Mouse (Mus musculus): Measurements from ENCODE around the gene Ntn4.

Ntn4 gene

GRCm38 (mm10) chr10:93641821-93642746 is 1.6 kb downstream of the Ntn4 start:
- peak; percentile 21 to 34 for DNase-seq (ENCODE audit: low spot score in 2 of 2)

DNA sequence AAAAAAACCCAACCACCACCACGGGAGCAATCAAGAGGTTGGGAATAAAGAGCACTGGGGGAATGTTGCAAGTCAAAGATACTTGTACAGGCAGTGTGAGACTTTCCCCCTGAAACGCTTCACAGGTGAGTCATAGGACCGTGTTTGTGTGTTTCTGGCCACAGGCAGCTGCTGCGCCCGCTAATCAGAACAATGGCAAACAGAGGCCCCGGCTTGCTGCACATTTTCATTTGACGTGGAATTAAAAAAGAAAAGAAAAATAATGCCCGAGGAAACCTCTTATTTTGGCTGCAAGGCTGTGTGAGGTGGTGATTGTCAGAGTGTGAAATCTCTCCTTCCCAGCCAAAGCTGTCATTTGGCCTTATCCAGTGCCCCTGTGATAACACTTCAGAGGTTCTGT is 2.4 kb downstream of the Ntn4 start:
- DNase-seq (ENCODE audit: low spot score in 2 of 2), result no peak

DNA sequence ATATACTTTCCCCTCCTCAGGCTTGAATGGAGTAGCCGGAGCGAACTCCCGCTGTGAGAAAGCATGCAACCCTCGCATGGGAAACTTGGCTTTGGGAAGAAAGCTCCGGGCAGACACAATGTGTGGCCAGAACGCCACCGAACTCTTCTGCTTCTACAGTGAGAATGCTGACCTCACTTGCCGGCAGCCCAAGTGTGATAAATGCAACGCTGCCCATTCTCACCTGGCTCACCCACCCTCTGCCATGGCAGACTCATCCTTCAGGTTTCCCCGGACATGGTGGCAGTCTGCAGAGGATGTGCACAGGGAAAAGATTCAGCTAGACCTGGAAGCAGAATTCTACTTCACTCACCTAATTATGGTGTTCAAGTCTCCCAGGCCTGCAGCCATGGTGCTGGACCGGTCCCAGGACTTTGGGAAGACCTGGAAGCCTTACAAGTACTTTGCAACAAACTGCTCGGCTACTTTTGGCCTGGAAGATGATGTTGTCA is 4.0 kb downstream of the Ntn4 start:
- DNase-seq (ENCODE audit: low spot score in 2 of 2), result peak in 1 of 2 experiments; percentile 31

- peak; percentile 49 to 65 for DNase-seq (ENCODE audit: low spot score in 2 of 2)
These were observed 7.4 kb downstream of the Ntn4 start for GRCm38 (mm10) chr10:93647655-93648561.

GRCm38 (mm10) chr10:93648598-93649102 is 8.2 kb downstream of the Ntn4 start:
- no peak for DNase-seq (ENCODE audit: low spot score in 2 of 2)

DNA sequence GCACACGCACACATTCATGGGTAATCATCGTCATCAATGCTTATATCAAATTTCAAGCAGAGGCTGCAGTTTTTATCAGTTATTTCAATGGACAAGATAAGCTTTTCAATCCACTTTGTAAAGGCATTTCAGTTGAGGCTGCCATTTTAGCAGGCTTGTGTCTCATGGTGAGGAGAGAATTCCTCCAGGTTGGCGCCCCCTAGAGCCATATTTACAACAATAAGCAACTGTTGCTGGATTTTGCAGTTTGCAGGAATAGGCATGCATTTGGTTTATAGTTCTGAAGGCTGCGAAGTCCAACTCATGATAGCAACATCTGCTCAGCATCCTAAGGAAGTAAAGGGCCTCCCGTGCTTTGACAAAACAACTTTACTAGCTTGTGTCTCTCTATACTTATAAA is 8.6 kb downstream of the Ntn4 start:
- DNase-seq (ENCODE audit: low spot score in 2 of 2), result no peak

GRCm38 (mm10) chr10:93649600-93649999 is 9.1 kb downstream of the Ntn4 start:
- DNase-seq (ENCODE audit: low spot score in 2 of 2), result no peak

DNA sequence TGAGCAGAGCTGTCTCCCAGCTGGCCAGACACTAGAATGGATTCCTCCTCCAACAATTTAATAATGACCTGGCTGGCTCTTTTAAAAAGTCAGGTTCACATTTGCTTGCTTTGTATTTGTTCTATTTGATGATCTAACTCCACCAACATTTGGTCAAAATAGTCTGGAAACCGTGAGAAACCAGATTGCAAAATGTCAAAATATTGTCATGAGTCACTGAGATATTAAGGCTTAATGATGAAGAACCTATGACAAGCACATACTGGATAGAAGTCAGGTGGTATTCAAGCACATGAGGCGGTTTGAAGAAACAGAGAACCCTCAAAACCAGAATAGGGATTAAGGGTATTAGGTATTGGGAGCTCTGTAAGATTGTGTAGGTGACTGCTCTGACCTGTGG is 12.8 kb downstream of the Ntn4 start:
- DNase-seq (ENCODE audit: low spot score in 2 of 2), result no peak

GRCm38 (mm10) chr10:93655428-93655827 is 14.9 kb downstream of the Ntn4 start:
- no peak for DNase-seq (ENCODE audit: low spot score in 2 of 2)

DNA sequence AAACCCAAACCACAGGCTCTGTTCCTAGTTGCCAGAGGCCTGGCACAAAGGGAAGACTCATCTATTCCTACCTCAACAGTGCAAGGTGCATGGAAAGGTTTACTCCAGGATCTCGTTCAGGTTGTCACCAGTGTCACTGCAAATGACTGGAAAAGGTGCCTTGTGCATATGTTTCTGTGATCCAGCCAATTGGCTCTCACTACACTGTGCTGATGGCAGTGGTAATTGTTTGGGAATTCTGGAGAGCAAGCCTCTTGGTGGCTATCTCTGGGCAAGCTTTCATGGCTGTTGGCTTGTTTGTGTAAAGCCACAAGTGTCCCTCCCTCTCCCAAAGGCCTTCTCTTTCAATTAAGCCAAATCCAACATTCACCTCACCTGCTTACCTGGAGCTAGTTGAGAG is 19.3 kb downstream of the Ntn4 start:
- DNase-seq (ENCODE audit: low spot score in 2 of 2), result no peak

GRCm38 (mm10) chr10:93661348-93661991 is 21.0 kb downstream of the Ntn4 start:
- DNase-seq (ENCODE audit: low spot score in 2 of 2), result no peak

DNA sequence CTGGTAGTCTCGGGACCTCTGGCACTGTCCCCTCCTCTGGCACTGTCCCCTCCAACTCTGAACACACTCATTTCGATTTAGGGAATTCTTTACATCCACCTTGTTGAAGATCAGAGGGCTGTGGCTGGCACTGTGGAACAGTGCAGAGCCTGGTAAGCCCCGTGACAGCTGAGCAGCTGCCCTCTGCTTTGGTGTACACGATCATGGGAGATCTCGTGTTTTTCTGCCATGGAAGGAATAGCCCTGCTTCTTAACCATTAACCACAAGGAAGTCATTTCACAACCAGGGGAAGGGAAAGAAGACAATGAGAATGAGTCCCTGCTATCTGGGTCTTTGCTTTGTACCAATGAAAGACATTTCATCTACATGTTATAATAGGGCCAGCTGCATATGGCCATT is 21.5 kb downstream of the Ntn4 start:
- DNase-seq (ENCODE audit: low spot score in 2 of 2), result no peak

DNA sequence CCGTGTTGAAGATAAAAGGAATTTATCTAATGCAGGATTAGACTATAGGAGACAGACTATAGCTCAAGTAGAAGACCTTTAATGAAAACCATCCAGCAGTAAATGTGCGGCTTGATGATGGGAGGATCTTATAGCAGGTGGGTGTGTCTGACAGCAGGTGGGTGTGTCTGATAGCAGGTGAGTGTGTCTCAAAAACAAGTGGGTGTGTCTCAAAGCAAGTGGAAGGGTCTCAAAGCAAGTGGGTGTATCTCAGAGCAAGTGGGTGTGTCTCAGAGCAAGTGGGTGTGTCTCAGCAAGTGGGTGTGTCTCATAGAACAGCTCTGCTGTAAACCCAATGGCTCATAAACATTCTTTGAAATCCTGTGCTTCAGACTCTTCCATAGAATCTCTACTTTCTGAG is 25.7 kb downstream of the Ntn4 start:
- no peak for DNase-seq (ENCODE audit: low spot score in 2 of 2)

GRCm38 (mm10) chr10:93666996-93667395 is 26.5 kb downstream of the Ntn4 start:
- no peak for DNase-seq (ENCODE audit: low spot score in 2 of 2)

DNA sequence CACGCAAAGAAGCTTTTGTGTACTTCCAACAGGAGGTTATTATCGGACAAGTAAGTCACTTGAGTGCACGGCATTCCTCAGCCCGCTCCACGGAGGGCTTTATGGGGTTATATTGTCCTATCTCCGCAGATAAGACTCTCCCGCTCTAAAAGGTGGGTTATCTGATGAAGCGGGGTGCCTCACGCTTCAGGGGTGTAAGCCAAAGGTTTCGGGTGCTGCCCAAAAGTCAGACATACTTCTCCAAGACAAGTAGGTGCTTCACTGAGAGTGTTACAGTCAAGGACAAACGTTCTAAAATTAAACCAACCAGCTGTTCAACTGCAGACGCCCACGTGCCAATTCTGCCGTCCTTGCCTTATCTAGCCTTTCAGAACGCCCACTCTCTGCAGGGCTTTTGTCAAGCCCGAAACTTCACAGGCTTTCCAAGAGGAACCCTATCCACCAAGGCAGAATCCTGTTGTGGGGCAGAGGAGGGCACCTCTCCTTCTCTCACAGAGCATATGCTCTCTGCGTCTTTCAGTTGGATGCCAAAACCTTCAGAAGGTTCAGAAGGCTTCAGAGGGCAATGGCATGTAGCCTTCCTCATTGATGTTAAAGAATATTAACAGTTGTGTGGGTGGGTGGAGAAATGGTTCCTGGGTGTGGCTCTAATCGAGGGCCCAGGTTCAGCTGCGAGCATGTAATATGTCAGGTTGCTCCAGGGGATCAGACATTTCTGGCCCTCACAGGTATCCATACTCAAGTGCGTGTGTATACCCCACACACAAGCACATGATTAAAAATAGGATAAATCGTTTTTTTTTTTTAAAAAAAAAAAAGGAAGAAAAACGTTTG is 32.4 kb downstream of the Ntn4 start:
- DNase-seq (ENCODE audit: low spot score in 2 of 2), result peak; percentile 30 to 62

GRCm38 (mm10) chr10:93679191-93680007 is 38.9 kb downstream of the Ntn4 start:
- DNase-seq (ENCODE audit: low spot score in 2 of 2), result peak; percentile 68

GRCm38 (mm10) chr10:93680680-93681377 is 40.3 kb downstream of the Ntn4 start:
- no peak for DNase-seq (ENCODE audit: low spot score in 2 of 2)

- DNase-seq (ENCODE audit: low spot score in 2 of 2), result no peak
These were observed 41.8 kb downstream of the Ntn4 start for GRCm38 (mm10) chr10:93682185-93682747.

GRCm38 (mm10) chr10:93683185-93683584 is 42.7 kb downstream of the Ntn4 start:
- DNase-seq (ENCODE audit: low spot score in 2 of 2), result no peak

Data from heart, adult 9 months (tissue).